Mouse (Mus musculus) lung, adult 2 months (tissue): Measurements from ENCODE around the gene Lst1.

Experiments used
- CTCF ChIP-seq: fragments of 200-500 bp; IDR thresholded peaks from 2 replicates; pipeline ENCODE4 v1.5.1; 2011; ENCODE audit warnings: mild to moderate bottlenecking, low read length, control low read depth; ENCODE audit not compliant: insufficient read depth
- POLR2A ChIP-seq: fragments of 200-500 bp; IDR thresholded peaks from 2 replicates; pipeline ENCODE4 v1.6.1; 2011; ENCODE audit warnings: low read depth, mild to moderate bottlenecking, control low read depth, low read length, borderline replicate concordance; ENCODE audit errors: extremely low read depth

DNA sequence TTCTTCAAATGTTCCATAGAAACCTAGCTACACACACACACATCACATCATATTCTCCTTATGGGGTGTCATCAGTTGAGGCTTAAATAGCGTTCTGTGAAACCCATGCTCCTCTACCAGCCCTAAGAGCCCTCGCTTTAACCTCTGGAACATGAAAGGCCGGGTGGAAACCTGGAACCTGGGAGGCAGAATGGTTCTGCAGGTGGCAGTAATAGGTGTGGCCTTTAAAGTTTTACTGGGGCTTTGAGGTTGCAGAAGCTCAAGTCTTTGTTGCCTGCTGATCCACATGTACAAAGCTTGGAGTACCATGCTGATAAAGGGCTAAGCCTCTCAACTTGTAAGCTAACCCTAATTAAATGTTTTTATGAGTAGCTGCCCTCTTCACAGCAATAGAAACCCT lies 40.9 kb downstream of the Lst1 start:
- TF ChIP-seq CTCF: no peak
- TF ChIP-seq POLR2A: no peak
